Mouse (Mus musculus) thymus, adult 18-20 months (tissue): ENCODE results near the gene Pcgf1.

ENCODE experiments used
- DNase-seq, 2 experiments: peaks; one replicate each; pipeline ENCODE4 v3.0.0; 2022; ENCODE audit warnings: mixed read lengths in 2 of 2

Gene Pcgf1

DNA sequence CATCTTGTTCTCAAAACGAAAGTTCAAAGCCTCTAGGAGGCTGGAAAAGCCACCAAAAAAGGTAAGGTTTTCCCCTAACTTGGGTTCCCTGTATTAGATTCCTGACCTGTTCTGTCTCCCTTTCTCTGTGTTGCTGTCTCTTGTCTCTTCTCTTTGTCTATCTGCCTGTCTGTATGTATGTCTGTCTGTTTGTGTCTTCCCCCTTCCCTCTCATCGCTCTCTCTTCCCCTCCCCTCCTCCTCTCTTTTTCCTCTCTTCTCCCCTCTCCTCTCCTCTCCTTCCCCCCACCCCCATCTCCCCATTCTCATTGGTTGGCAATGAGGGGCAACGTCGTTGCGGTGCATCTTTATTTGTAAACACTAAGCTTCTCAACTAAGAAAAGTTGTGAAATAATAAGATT lies 47.7 kb downstream of the Pcgf1 start, which contains the start of gene Ino80b:
Gene Ino80b (minus strand): TSS at position 101 of the 400 bp plus-strand sequence.
- no peak for DNase-seq

DNA sequence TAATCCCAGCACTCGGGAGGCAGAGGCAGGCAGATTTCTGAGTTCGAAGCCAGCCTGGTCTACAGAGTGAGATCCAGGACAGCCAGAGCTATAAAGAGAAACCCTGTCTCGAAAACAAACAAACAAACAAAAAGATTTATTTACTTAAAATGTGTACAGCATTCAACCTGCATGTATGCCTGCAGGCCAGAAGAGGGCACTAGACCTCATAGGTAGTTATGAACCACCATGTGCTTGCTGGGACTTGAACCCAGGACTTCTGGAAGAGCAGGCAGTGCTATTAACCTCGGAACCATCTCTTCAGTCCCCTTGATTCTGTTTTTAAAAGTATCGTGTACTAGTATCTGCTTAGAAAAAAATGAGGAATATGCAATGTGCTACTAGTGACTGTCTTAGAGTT lies 49.8 kb downstream of the Pcgf1 start:
- no peak for DNase-seq
